Mouse (Mus musculus): ENCODE results near the gene Kirrel. TPM values are rescaled to one million over a fixed set of nuclear protein-coding genes. Genes with fewer than 3 reads are reported as not detected.

Kirrel gene
- total and polyA plus RNA-seq, 2 experiments from 2014 or later, result 2.2 to 6.9 TPM

DNA sequence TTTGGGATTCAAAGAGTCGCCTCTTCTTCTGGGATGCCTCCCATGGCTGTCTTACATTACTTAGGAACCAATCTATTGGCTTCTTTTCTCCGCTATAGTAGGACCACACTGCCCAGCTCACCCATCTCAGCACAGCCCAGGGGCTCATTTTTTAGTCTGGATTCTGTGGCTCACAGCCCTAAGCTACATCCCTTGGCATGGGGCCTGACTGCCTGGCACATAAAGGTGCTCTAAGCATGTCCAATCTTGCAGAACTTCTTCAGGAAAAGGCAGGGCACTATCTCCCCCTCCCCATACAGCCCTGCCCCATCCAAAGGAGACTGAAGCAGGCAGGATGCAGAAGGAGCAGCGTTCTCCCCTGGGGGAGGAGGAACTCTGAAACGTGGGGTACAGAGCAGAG lies 73.6 kb downstream of the Kirrel start:
- 82% methylated on average over 4 of the region's 4 CpGs for WGBS
- no peak overlapping the region for H3K4me2 ChIP-seq (ENCODE audit: low read depth)
- H3K4me1 ChIP-seq (ENCODE audit: insufficient read depth), result peaks cover 16% of the 10 kb centered on the region; the same call in 1 of the 2 replicates
- H3K27me3 ChIP-seq (ENCODE audit: insufficient read depth, low read length), result no peaks in the 10 kb centered on the region
- no peak for DNase-seq
- no peaks in the 10 kb centered on the region for H3K9me3 ChIP-seq (ENCODE audit: low read length)
- no peak overlapping the region for H3K9ac ChIP-seq
- TF ChIP-seq CTCF (IDR thresholded peaks at IDR 0.05; ENCODE audit: low read depth), result no peak
- H3K27ac ChIP-seq (ENCODE audit: low read depth, low read length), result no peak overlapping the region
- no peak overlapping the region for H3K4me3 ChIP-seq (ENCODE audit: low read depth, low read length)
- no peak for ATAC-seq
- no peaks in the 10 kb centered on the region for H3K36me3 ChIP-seq (ENCODE audit: insufficient read depth)

- no peaks in the 10 kb centered on the region for H3K36me3 ChIP-seq (ENCODE audit: insufficient read depth)
- H3K9ac ChIP-seq, result no peak overlapping the region
- ATAC-seq, result peak; percentile 87
- H3K4me3 ChIP-seq (ENCODE audit: low read depth, low read length), result no peak overlapping the region
- TF ChIP-seq CTCF (IDR thresholded peaks at IDR 0.05; ENCODE audit: low read depth), result no peak
- H3K9me3 ChIP-seq (ENCODE audit: low read length), result no peaks in the 10 kb centered on the region
- peak; percentile 75 for DNase-seq
- no peak overlapping the region for H3K4me2 ChIP-seq (ENCODE audit: low read depth)
- no peaks in the 10 kb centered on the region for H3K27me3 ChIP-seq (ENCODE audit: insufficient read depth, low read length)
- H3K4me1 ChIP-seq (ENCODE audit: insufficient read depth), result peaks cover 14% of the 10 kb centered on the region; the same call in 1 of the 2 replicates
- 40% methylated on average over 19 of the region's 19 CpGs for WGBS
- H3K27ac ChIP-seq (ENCODE audit: low read depth, low read length), result peak overlapping the region; percentile 23; the same call in 1 of the 2 replicates
Measured at GRCm38 (mm10) chr3:87097969-87098946, 76.3 kb downstream of the Kirrel start.

DNA sequence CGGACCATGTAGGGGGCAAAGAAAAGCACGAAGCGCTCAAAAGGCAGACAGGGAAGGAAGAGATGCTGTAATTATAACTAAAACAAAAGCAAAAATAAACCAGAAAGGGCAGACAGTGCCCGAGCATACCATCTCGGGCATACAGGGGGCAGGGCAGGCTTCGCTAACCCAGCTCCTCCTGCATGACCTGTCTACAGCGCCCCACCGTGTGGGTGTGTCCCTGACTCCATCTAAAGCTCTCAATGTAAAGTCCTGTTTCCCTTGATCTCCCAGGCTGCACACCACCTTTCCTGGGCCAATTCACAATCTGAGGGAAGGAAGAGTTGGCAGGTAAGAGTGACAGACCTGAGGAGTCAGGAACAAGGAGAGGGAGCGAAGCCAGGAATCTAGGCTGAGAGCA lies 77.3 kb downstream of the Kirrel start:
- Histone ChIP-seq H3K27ac (ENCODE audit: low read depth, low read length) (no peak overlapping the region), H3K9ac (no peak overlapping the region), H3K4me1 (ENCODE audit: insufficient read depth) (peaks cover 5% of the 10 kb centered on the region; the same call in 1 of the 2 replicates), H3K4me3 (ENCODE audit: low read depth, low read length) (no peak overlapping the region), H3K4me2 (ENCODE audit: low read depth) (no peak overlapping the region), H3K27me3 (ENCODE audit: insufficient read depth, low read length) (no peaks in the 10 kb centered on the region), H3K36me3 (ENCODE audit: insufficient read depth) (no peaks in the 10 kb centered on the region), H3K9me3 (ENCODE audit: low read length) (no peaks in the 10 kb centered on the region)
- WGBS, result 89% methylated on average over 9 of the region's 9 CpGs
- DNase-seq, result no peak
- no peak for TF ChIP-seq CTCF (IDR thresholded peaks at IDR 0.05; ENCODE audit: low read depth)
- no peak for ATAC-seq

- no peak for TF ChIP-seq CTCF (IDR thresholded peaks at IDR 0.05; ENCODE audit: low read depth)
- Histone ChIP-seq H3K9ac (no peak overlapping the region), H3K27me3 (ENCODE audit: insufficient read depth, low read length) (no peaks in the 10 kb centered on the region), H3K4me3 (ENCODE audit: low read depth, low read length) (no peak overlapping the region), H3K36me3 (ENCODE audit: insufficient read depth) (no peaks in the 10 kb centered on the region), H3K4me2 (ENCODE audit: low read depth) (no peak overlapping the region), H3K9me3 (ENCODE audit: low read length) (no peaks in the 10 kb centered on the region), H3K4me1 (ENCODE audit: insufficient read depth) (peaks cover 5% of the 10 kb centered on the region; the same call in 1 of the 2 replicates), H3K27ac (ENCODE audit: low read depth, low read length) (no peak overlapping the region)
- WGBS, result 78% methylated on average over 6 of the region's 6 CpGs
- ATAC-seq (no peak), DNase-seq (no peak)
Measured at GRCm38 (mm10) chr3:87093718-87094117, 80.8 kb downstream of the Kirrel start.

DNA sequence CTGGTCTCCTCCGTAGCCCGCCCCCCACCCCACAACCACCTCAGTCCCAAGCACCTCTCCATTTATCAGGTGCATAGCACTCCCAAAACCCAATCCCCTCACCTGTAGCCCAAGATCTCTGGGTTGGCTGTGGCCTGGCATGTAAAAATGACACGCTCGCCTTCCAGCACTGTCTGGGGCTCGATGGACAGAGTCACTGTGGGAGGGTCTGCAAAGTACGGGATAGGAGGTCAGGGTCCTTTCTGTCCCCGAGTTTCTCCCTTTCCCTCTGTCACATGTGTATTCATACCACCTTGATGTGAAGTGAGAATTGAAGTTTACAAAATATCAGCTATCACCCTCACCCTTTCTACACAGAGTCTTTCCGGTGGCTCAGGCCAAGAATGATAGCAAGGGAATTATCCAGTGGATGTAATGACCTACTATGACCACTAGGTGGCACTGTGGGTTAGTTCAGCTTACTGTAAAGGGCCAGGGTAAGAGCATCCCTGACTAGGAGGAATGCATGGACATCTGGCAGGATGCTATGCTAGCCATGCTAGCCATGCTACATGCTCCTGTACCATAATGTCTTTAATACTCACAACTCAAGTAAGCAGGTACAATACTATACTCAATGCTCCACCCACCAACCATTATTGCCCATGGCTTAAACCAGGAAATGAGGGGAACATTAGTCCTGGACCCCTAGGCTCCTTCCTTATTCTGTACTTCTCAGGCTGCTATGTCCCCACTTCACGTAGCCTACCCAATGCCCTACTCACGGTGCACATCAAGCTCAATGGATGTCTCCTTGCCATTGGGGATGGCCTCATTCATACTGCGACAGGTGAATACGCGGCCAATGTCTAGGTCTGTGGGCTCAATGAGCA lies 84.6 kb downstream of the Kirrel start:
- Histone ChIP-seq H3K4me2 (ENCODE audit: low read depth) (no peak overlapping the region), H3K27me3 (ENCODE audit: insufficient read depth, low read length) (no peaks in the 10 kb centered on the region), H3K36me3 (ENCODE audit: insufficient read depth) (peaks cover 10% of the 10 kb centered on the region; the same call in 1 of the 2 replicates), H3K9ac (no peak overlapping the region), H3K4me1 (ENCODE audit: insufficient read depth) (no peaks in the 10 kb centered on the region), H3K27ac (ENCODE audit: low read depth, low read length) (no peak overlapping the region), H3K4me3 (ENCODE audit: low read depth, low read length) (no peak overlapping the region), H3K9me3 (ENCODE audit: low read length) (no peaks in the 10 kb centered on the region)
- TF ChIP-seq CTCF (IDR thresholded peaks at IDR 0.05; ENCODE audit: low read depth), result peak; percentile 99
- DNase-seq (peak; percentile 89), ATAC-seq (peak; percentile 88)
- WGBS, result 76% methylated on average over 13 of the region's 13 CpGs

- no peak overlapping the region for H3K4me2 ChIP-seq (ENCODE audit: low read depth)
- H3K9ac ChIP-seq, result no peak overlapping the region
- H3K9me3 ChIP-seq (ENCODE audit: low read length), result no peaks in the 10 kb centered on the region
- ATAC-seq, result no peak
- peaks cover 37% of the 10 kb centered on the region for H3K36me3 ChIP-seq (ENCODE audit: insufficient read depth)
- H3K27ac ChIP-seq (ENCODE audit: low read depth, low read length), result no peak overlapping the region
- no peak for DNase-seq
- TF ChIP-seq CTCF (IDR thresholded peaks at IDR 0.05; ENCODE audit: low read depth), result no peak
- 56% methylated on average over 7 of the region's 7 CpGs for WGBS
- H3K4me3 ChIP-seq (ENCODE audit: low read depth, low read length), result no peak overlapping the region
- no peaks in the 10 kb centered on the region for H3K4me1 ChIP-seq (ENCODE audit: insufficient read depth)
- H3K27me3 ChIP-seq (ENCODE audit: insufficient read depth, low read length), result no peaks in the 10 kb centered on the region
Measured at GRCm38 (mm10) chr3:87087146-87087545, 87.4 kb downstream of the Kirrel start.

All from forebrain, postnatal 0 days (tissue).